Mouse (Mus musculus): ENCODE results near the gene Spag7.

GRCm38 (mm10) chr11:70669582-70670345 is 548 bp upstream of the Spag7 start:
- TF ChIP-seq CTCF (IDR thresholded peaks at IDR 0.05; ENCODE audit: low read depth) (peak; percentile 63), EP300 (IDR thresholded peaks at IDR 0.05; ENCODE audit: low read depth) (no peak)

Measured in liver, embryonic 14.5 days (tissue).